Mouse (Mus musculus): ENCODE measurements around the gene Rnf114.
A peak's percentile ranks its signal among the peaks of the same experiment; 100 is the strongest.

Gene Rnf114

GRCm38 (mm10) chr2:167503253-167503895 lies 10.9 kb downstream of the Rnf114 start:
- DNase-seq (ENCODE audit: extremely low read depth, low read depth, low spot score) = no peak

GRCm38 (mm10) chr2:167503896-167504349 lies 11.5 kb downstream of the Rnf114 start:
- DNase-seq (ENCODE audit: extremely low read depth, low read depth, low spot score) = no peak

- no peak for DNase-seq (ENCODE audit: extremely low read depth, low read depth, low spot score)
Measured at GRCm38 (mm10) chr2:167505127-167505526, 12.7 kb downstream of the Rnf114 start.

- DNase-seq (ENCODE audit: extremely low read depth, low read depth, low spot score) = no peak
Measured at GRCm38 (mm10) chr2:167506546-167507260, 14.3 kb downstream of the Rnf114 start.

GRCm38 (mm10) chr2:167507719-167508385 lies 15.4 kb downstream of the Rnf114 start:
- DNase-seq (ENCODE audit: extremely low read depth, low read depth, low spot score) = no peak

GRCm38 (mm10) chr2:167508569-167508968 lies 16.1 kb downstream of the Rnf114 start:
- DNase-seq (ENCODE audit: extremely low read depth, low read depth, low spot score) = no peak

GRCm38 (mm10) chr2:167510485-167510884 lies 18.0 kb downstream of the Rnf114 start:
- DNase-seq (ENCODE audit: extremely low read depth, low read depth, low spot score) = no peak

- no peak for DNase-seq (ENCODE audit: extremely low read depth, low read depth, low spot score)
Measured at GRCm38 (mm10) chr2:167512365-167512764, 19.9 kb downstream of the Rnf114 start.

- DNase-seq (ENCODE audit: extremely low read depth, low read depth, low spot score) = no peak
Measured at GRCm38 (mm10) chr2:167512970-167513369, 20.5 kb downstream of the Rnf114 start.

- no peak for DNase-seq (ENCODE audit: extremely low read depth, low read depth, low spot score)
Measured at GRCm38 (mm10) chr2:167514641-167515040, 22.2 kb downstream of the Rnf114 start.

GRCm38 (mm10) chr2:167515688-167516087 lies 23.2 kb downstream of the Rnf114 start:
- no peak for DNase-seq (ENCODE audit: extremely low read depth, low read depth, low spot score)

GRCm38 (mm10) chr2:167519606-167520252 lies 27.3 kb downstream of the Rnf114 start:
- no peak for DNase-seq (ENCODE audit: extremely low read depth, low read depth, low spot score)

- no peak for DNase-seq (ENCODE audit: extremely low read depth, low read depth, low spot score)
Measured at GRCm38 (mm10) chr2:167528278-167528677, 35.8 kb downstream of the Rnf114 start.

- no peak for DNase-seq (ENCODE audit: extremely low read depth, low read depth, low spot score)
Measured at GRCm38 (mm10) chr2:167529935-167530513, 37.6 kb downstream of the Rnf114 start.

GRCm38 (mm10) chr2:167530536-167530935 lies 38.1 kb downstream of the Rnf114 start:
- no peak for DNase-seq (ENCODE audit: extremely low read depth, low read depth, low spot score)

GRCm38 (mm10) chr2:167532131-167532530 lies 39.7 kb downstream of the Rnf114 start:
- DNase-seq (ENCODE audit: extremely low read depth, low read depth, low spot score) = no peak

- no peak for DNase-seq (ENCODE audit: extremely low read depth, low read depth, low spot score)
Measured at GRCm38 (mm10) chr2:167533880-167534279, 41.4 kb downstream of the Rnf114 start.

- DNase-seq (ENCODE audit: extremely low read depth, low read depth, low spot score) = no peak
Measured at GRCm38 (mm10) chr2:167536320-167536945, 44.0 kb downstream of the Rnf114 start.

GRCm38 (mm10) chr2:167537476-167538297 lies 45.2 kb downstream of the Rnf114 start, which contains the start of gene Snai1:
Snai1 (plus strand) TSS chr2:167538195.
- peak; percentile 31 for DNase-seq (ENCODE audit: extremely low read depth, low read depth, low spot score)

Data from fat pad, adult 2 months (tissue).